Mouse (Mus musculus) megakaryocyte, embryonic 14.5 days (primary cell): ENCODE measurements around the gene Clec2e.

ENCODE experiments used
- FLI1 ChIP-seq: IDR thresholded peaks from 2 replicates; pipeline ENCODE4 v1.6.1; 2012; ENCODE audit warnings: low read length, inconsistent platforms, mixed read lengths
- GATA1 ChIP-seq: IDR thresholded peaks from 3 replicates; pipeline ENCODE4 v1.6.1; 2012; ENCODE audit warnings: mixed read lengths, low read length, inconsistent platforms, borderline replicate concordance

- TF ChIP-seq GATA1 (no peak), FLI1 (no peak)
These were observed 12.4 kb upstream of the Clec2e start for GRCm38 (mm10) chr6:129113030-129113673.
